Mouse (Mus musculus) midbrain, embryonic 14.5 days (tissue): Measurements from ENCODE around the gene Adm2. TPM values are rescaled to one million over a fixed set of nuclear protein-coding genes. Genes with fewer than 3 reads are reported as not detected.

ENCODE experiments used
- ATAC-seq: fragments of 200-750 bp; cut with Nextera tagmentation; 2 replicates; pipeline ENCODE4 v1.8.0; 2017; ENCODE audit warnings: moderate number of reproducible peaks, moderate library complexity; ENCODE audit not compliant: low FRiP score, low TSS enrichment
- DNase-seq: peaks from one replicate; pipeline ENCODE4 v3.0.0-alpha.2; 2015
- H3K27ac ChIP-seq: fragments of 300-500 bp; sonication (generic); replicated peaks from 2 replicates; pipeline ENCODE4 v1.5.1; 2014; ENCODE audit warnings: mild to moderate bottlenecking, low read depth, low read length, moderate library complexity
- H3K27me3 ChIP-seq: fragments of 300-500 bp; sonication (generic); 2 replicates; pipeline ENCODE4 v1.6.1; 2014; ENCODE audit warnings: low read length, control low read depth, mixed read lengths; ENCODE audit not compliant: control insufficient read depth, insufficient read depth
- H3K36me3 ChIP-seq: fragments of 300-500 bp; sonication (generic); 2 replicates; pipeline ENCODE4 v1.6.1; 2014; ENCODE audit warnings: low read length, control low read depth; ENCODE audit not compliant: control insufficient read depth, insufficient read depth
- H3K4me1 ChIP-seq: fragments of 300-500 bp; sonication (generic); 2 replicates; pipeline ENCODE4 v1.6.1; 2014; ENCODE audit warnings: mild to moderate bottlenecking, antibody characterized with exemption, low read length, control low read depth; ENCODE audit not compliant: control insufficient read depth, insufficient read depth
- H3K4me2 ChIP-seq: fragments of 300-500 bp; sonication (generic); 2 replicates; pipeline ENCODE4 v1.6.1; 2014; ENCODE audit warnings: mild to moderate bottlenecking, low read length, moderate library complexity
- H3K4me3 ChIP-seq: fragments of 300-500 bp; sonication (generic); replicated peaks from 2 replicates; pipeline ENCODE4 v1.5.1; 2014; ENCODE audit warnings: low read depth, low read length
- H3K9ac ChIP-seq: fragments of 300-500 bp; sonication (generic); replicated peaks from 2 replicates; pipeline ENCODE4 v1.6.1; 2014; ENCODE audit warnings: mild to moderate bottlenecking, low read length, moderate library complexity
- H3K9me3 ChIP-seq: fragments of 300-500 bp; sonication (generic); 2 replicates; pipeline ENCODE4 v1.6.1; 2016; ENCODE audit warnings: low read length, control low read depth, mixed read lengths; ENCODE audit not compliant: control insufficient read depth
- WGBS: fragments of 180-500 bp; shearing (Covaris S2); extraction: QIAGEN DNeasy Blood & Tissue Kit; methylation state at CpG from one replicate; pipeline ENCODE4 v1.1.7; 2014; 5-methylcytosine and 5-hydroxymethylcytosine counted together
- polyA plus RNA-seq: library from polyadenylated mRNA; unstranded; fragments of >200 nt; fragmentation: Nextera tagmentation; extraction: Ambion mirVana; gene quantifications from 2 replicates; pipeline ENCODE4 v1.2.1, GENCODE M21; 2014

Gene Adm2
- polyA plus RNA-seq, 1 experiment from 2014 or later: not detected

DNA sequence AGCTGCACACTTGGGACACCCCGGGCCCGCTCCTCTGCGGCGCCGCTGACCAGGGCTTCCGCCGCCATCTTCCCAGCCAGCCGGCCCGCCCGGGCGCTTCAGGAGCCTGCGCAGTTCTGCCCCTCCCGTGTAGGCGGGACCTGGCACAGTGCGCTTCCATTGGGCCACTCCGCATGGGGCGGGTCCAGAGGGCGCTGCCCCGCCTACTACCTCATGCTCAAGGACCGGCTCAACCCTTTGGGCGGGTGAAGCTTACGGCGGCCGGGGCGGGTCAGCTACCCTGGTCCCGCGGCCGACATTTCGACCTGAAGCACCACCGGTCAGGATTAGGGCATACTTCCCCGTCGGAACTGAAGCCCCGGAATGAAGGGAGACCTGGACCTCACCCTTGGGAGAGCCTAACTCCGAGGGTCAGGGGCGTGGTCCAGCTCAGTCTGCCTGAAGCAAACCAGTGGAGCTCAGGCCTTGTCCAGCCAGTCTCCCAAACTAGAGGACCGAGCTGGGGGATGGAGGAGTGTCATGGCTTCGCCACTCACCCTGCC lies 7.3 kb upstream of the Adm2 start, which contains the start of gene Sbf1:
Gene Sbf1 (minus strand): TSS at position 122 of the 542 bp plus-strand sequence.
- Histone ChIP-seq H3K4me2 (peak within 1 kb of the TSS; percentile 86), H3K27ac (peak within 1 kb of the TSS; percentile 72), H3K9me3 (no peaks in the 10 kb centered on the region), H3K4me3 (peak within 1 kb of the TSS; percentile 95), H3K9ac (peak within 1 kb of the TSS; percentile 84), H3K4me1 (peaks cover 21% of the 10 kb centered on the region), H3K36me3 (no peaks in the 10 kb centered on the region), H3K27me3 (no peaks in the 10 kb centered on the region)
- under 1% methylated on average over 37 of the region's 37 CpGs for WGBS
- ATAC-seq (peak; percentile 100), DNase-seq (peak; percentile 98)

DNA sequence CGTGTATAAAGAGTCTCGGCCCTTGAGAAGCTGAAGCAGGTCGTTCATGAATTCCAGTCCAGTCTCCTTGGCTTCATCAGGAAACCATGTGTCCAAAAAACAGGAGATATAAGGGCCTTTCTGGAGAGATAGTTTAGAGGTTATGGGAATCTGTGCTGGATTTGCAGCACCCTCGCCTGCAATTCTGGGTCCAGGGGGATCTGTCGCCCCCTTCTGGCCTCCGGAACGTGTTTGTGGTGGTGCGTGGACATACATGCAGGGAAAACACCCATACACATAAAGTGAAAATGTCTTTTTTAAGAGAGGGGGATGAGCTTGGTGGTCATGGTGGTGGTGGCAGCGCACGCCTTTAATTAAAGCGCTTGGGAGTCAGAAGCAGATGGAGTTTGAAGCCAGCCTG lies 6.4 kb upstream of the Adm2 start:
- H3K4me2 ChIP-seq: no peak overlapping the region
- H3K4me1 ChIP-seq: peaks cover 19% of the 10 kb centered on the region
- H3K27ac ChIP-seq: no peak overlapping the region
- no peak overlapping the region for H3K4me3 ChIP-seq
- DNase-seq (no peak), ATAC-seq (no peak)
- no peaks in the 10 kb centered on the region for H3K9me3 ChIP-seq
- WGBS: 62% methylated on average over 11 of the region's 11 CpGs
- no peak overlapping the region for H3K9ac ChIP-seq
- no peaks in the 10 kb centered on the region for H3K27me3 ChIP-seq
- no peaks in the 10 kb centered on the region for H3K36me3 ChIP-seq

- H3K4me1 ChIP-seq: no peaks in the 10 kb centered on the region
- ATAC-seq (no peak), DNase-seq (no peak)
- H3K9ac ChIP-seq: no peak overlapping the region
- H3K9me3 ChIP-seq: no peaks in the 10 kb centered on the region
- no peaks in the 10 kb centered on the region for H3K36me3 ChIP-seq
- no peak overlapping the region for H3K4me2 ChIP-seq
- H3K27ac ChIP-seq: no peak overlapping the region
- no peak overlapping the region for H3K4me3 ChIP-seq
- WGBS: 80% methylated on average over 8 of the region's 8 CpGs
- H3K27me3 ChIP-seq: no peaks in the 10 kb centered on the region
Observed at GRCm38 (mm10) chr15:89321264-89321663, 1.3 kb upstream of the Adm2 start.

GRCm38 (mm10) chr15:89323656-89324055 lies 1.1 kb downstream of the Adm2 start:
- Histone ChIP-seq H3K4me3 (no peak overlapping the region), H3K9ac (no peak overlapping the region), H3K4me2 (no peak overlapping the region), H3K27ac (no peak overlapping the region), H3K36me3 (no peaks in the 10 kb centered on the region), H3K27me3 (no peaks in the 10 kb centered on the region), H3K9me3 (no peaks in the 10 kb centered on the region), H3K4me1 (no peaks in the 10 kb centered on the region)
- DNase-seq (no peak), ATAC-seq (no peak)
- WGBS: 89% methylated on average over 4 of the region's 4 CpGs

GRCm38 (mm10) chr15:89326441-89326840 lies 3.9 kb downstream of the Adm2 start:
- H3K27ac ChIP-seq: no peak overlapping the region
- H3K9ac ChIP-seq: no peak overlapping the region
- no peaks in the 10 kb centered on the region for H3K36me3 ChIP-seq
- H3K4me3 ChIP-seq: no peak overlapping the region
- no peak for DNase-seq
- no peaks in the 10 kb centered on the region for H3K9me3 ChIP-seq
- ATAC-seq: no peak
- no peak overlapping the region for H3K4me2 ChIP-seq
- H3K4me1 ChIP-seq: no peaks in the 10 kb centered on the region
- WGBS: 66% methylated on average over 5 of the region's 5 CpGs
- no peaks in the 10 kb centered on the region for H3K27me3 ChIP-seq

GRCm38 (mm10) chr15:89334271-89334670 lies 11.8 kb downstream of the Adm2 start, which contains the start of gene Miox:
Gene Miox (plus strand): TSS chr15:89334398.
- H3K9me3 ChIP-seq: no peaks in the 10 kb centered on the region
- WGBS: 90% methylated on average over 7 of the region's 7 CpGs
- no peaks in the 10 kb centered on the region for H3K36me3 ChIP-seq

DNA sequence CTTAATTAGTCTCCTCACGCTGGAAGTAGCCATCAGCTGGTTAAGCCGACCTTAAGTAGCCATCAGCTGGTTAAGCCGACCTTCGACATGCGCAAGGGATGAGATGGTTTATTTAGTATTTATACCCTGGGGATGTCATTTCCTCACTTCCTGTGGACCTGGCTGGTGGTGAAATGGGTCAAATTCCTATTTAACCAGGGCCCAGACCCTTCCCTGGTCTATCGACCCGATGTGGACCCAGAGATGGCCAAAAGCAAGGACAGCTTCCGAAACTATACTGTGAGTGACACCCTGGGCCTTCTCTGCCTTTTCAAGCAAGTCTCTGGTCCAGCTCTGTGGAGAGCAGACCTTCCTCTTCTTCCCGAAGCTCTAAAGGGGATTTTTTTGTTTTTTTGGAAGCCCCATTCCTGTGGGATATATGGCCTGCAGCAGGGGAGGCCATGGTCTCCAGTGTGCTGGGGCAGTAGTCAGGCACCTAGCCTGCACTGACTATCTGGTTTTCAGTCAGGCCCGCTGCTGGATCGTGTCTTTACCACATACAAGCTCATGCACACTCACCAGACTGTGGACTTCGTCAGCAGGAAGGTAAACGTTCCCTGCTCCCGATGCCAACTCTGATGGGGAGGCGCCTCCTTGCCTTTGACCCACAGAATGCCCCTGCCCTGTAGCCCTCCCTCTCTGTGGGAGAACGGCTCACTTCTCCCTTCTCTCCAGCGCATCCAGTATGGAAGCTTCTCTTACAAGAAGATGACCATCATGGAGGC lies 12.4 kb downstream of the Adm2 start:
- ATAC-seq: no peak

More at GRCm38 (mm10) chr15:89334271-89334670, 11.8 kb downstream of the Adm2 start, which contains the start of gene Miox:
- H3K9ac ChIP-seq: no peak within 1 kb of the TSS
- H3K4me3 ChIP-seq: no peak within 1 kb of the TSS
- no peaks in the 10 kb centered on the region for H3K4me1 ChIP-seq
- H3K27me3 ChIP-seq: no peaks in the 10 kb centered on the region
- DNase-seq: no peak
- no peak for ATAC-seq
- no peak within 1 kb of the TSS for H3K4me2 ChIP-seq
- H3K27ac ChIP-seq: no peak within 1 kb of the TSS

GRCm38 (mm10) chr15:89336422-89336821 lies 13.9 kb downstream of the Adm2 start:
- Histone ChIP-seq H3K27me3 (no peaks in the 10 kb centered on the region), H3K9ac (no peak overlapping the region), H3K36me3 (no peaks in the 10 kb centered on the region), H3K4me3 (no peak overlapping the region), H3K4me1 (no peaks in the 10 kb centered on the region), H3K27ac (no peak overlapping the region), H3K4me2 (no peak overlapping the region), H3K9me3 (no peaks in the 10 kb centered on the region)
- WGBS: 89% methylated on average over 14 of the region's 14 CpGs
- ATAC-seq: no peak
- DNase-seq: no peak

More for the DNA sequence above, 12.4 kb downstream of the Adm2 start:
- WGBS: 87% methylated on average over 17 of the region's 17 CpGs
- no peak overlapping the region for H3K9ac ChIP-seq
- no peaks in the 10 kb centered on the region for H3K4me1 ChIP-seq
- no peaks in the 10 kb centered on the region for H3K9me3 ChIP-seq
- no peak overlapping the region for H3K27ac ChIP-seq
- no peaks in the 10 kb centered on the region for H3K36me3 ChIP-seq
- DNase-seq: no peak
- no peaks in the 10 kb centered on the region for H3K27me3 ChIP-seq
- H3K4me3 ChIP-seq: no peak overlapping the region
- no peak overlapping the region for H3K4me2 ChIP-seq

- Histone ChIP-seq H3K27me3 (no peaks in the 10 kb centered on the region), H3K4me3 (no peak overlapping the region), H3K36me3 (no peaks in the 10 kb centered on the region), H3K4me2 (no peak overlapping the region), H3K9me3 (no peaks in the 10 kb centered on the region), H3K27ac (no peak overlapping the region), H3K9ac (no peak overlapping the region), H3K4me1 (no peaks in the 10 kb centered on the region)
- DNase-seq (no peak), ATAC-seq (no peak)
- 93% methylated on average over 2 of the region's 2 CpGs for WGBS
Observed at GRCm38 (mm10) chr15:89339696-89340095, 17.2 kb downstream of the Adm2 start.
